Mouse (Mus musculus) retina, postnatal 1 day (tissue): ENCODE measurements around the gene Etv6.
A peak's percentile ranks its signal among the peaks of the same experiment; 100 is the strongest.

ENCODE experiments used
- DNase-seq: peaks from one replicate; pipeline ENCODE4 v3.0.0-alpha.2; 2012

Etv6 gene

DNA sequence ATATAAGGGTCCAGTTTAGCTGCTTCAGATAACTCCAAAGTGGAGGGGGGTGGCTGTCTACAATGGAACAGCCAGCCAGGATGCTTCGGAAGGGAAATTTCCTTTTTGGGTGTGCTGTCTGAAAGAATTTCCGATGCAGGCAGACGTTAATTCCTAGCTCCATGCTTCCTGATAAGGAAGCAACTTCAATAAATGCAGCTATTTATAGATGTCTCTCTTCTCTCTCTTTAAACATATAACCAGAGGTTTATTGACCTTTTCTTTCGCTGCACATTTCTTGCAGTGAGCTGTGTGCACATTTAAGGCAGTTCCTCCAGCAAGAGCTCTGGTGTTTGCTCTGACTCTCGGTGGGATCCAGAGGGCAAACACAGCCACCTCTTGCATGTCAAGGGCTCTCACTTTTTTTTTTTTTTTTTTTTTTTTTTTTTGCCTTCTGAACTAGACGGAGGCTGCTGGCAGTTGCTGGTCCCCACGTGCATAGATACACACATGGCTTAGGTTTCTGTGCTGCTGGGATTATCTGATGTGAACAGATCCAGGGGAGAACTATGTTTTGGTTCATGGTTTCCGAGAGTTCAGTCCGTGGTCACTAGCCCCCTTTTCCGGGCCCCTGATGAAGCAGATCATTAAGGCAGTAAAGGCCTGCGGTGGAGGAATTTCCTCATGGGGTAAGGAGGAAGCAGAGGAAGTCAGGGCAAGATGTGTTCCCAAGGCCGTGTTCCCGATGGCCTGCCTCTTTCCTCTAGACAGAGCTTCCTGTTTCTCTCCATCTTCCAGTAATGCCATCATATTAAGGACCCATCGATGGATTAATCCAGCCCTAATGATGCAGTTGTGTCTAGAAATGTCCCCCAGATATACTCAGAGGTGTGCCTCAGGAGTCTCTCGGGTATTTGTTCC, 109.0 kb downstream of the Etv6 start:
- DNase-seq: no peak

- DNase-seq: peak; percentile 47
Measured at GRCm38 (mm10) chr6:134147596-134148442, 112.3 kb downstream of the Etv6 start.

DNA sequence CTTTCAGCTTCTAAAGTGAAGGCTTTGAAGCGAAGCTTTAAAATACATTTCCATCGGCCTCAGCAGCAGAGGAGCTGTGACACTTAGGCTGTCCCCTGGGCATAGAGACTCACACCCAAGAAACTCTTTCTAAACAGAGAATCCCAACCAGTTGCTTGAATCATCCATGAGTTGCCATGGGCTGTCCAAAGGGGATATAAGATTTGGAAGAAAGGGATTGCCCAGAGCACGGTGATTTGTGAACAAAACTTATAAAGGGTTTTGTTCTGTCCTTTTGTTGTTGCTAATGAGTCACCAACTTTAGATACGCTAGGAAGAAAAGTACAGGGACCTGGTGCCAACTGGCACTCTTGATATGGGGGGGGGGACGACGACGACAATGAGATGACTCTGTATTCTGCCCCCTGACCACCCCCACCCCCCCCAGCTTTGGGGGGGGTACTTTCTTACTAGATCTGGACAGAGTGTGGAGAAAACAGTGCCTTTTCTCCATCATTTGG, 113.0 kb downstream of the Etv6 start:
- peak; percentile 47 for DNase-seq

GRCm38 (mm10) chr6:134149606-134150005, 114.1 kb downstream of the Etv6 start:
- no peak for DNase-seq

DNA sequence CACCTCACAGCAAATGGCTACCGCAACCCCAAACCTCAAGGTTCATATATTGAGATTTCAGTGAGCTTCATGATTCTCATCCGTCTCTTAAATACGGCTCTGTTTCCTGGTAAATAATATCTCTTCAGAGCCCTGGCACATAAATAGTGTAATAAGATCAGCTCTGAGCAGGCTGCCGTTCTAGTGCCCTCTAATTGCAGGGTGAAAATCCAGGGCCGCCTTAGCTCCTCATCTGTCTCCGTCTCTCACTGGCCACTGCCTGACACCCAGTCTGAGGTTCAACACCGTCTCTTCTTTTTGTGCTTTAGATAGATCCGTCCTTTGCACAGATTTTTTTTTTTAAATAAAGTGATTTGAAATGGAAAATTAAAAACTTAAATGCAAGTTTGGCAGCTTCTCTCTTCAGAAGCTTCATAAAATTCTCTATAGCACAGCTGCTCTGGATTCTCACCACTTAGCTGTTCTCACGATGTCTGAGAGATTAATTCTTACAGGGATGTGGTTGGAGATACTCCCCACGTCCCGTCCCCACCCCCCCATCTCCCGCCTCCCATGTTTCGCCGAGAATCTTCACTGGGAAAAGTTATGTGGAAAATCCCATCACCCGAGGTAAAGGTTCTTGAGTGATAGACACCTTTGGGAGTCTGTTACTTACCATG, 115.7 kb downstream of the Etv6 start:
- DNase-seq: no peak

GRCm38 (mm10) chr6:134151853-134152505, 116.5 kb downstream of the Etv6 start:
- DNase-seq: no peak

- no peak for DNase-seq
Measured at GRCm38 (mm10) chr6:134152539-134152938, 117.0 kb downstream of the Etv6 start.

DNA sequence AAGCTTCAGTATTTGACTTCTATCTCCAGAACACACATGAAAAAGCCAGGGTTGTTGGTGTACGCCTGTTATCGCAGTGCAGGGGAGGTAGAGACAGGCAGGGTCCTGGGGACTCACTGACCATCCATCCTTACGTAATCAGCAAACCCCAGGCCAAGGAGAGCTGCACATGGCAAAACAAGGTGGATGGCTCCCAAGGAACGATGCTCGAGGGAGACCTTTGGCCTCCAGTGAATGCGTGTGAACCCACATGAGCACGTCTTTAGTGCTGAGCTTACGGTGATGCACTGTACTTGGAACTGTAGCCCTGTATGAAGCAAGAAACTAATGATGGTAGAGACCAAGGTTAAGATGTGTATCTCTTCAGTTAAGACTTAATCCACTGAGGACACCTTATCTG, 119.2 kb downstream of the Etv6 start:
- no peak for DNase-seq

- DNase-seq: no peak
Measured at GRCm38 (mm10) chr6:134155900-134156623, 120.6 kb downstream of the Etv6 start.

GRCm38 (mm10) chr6:134157533-134158115, 122.1 kb downstream of the Etv6 start:
- peak; percentile 60 for DNase-seq

- DNase-seq: no peak
Measured at GRCm38 (mm10) chr6:134158201-134158600, 122.7 kb downstream of the Etv6 start.

DNA sequence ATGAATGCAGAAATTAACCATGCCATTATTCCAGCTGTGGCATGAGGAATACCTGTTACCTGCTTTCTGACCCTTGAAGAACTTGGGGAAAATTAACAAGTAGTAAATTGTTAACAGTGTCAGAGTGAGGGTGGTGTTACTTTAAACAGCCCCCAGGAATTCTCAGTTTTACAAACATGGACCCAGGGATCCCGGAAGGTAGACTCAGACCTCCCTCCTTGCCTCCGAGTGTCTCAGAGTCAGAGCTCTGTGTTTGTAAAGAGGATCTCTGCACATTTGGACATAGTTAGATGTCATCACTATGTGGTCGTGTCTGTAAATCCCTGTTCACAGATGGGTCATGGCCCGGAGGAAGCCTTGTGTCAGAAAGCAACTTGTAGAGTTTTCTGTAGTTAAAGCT, 124.2 kb downstream of the Etv6 start:
- DNase-seq: no peak

DNA sequence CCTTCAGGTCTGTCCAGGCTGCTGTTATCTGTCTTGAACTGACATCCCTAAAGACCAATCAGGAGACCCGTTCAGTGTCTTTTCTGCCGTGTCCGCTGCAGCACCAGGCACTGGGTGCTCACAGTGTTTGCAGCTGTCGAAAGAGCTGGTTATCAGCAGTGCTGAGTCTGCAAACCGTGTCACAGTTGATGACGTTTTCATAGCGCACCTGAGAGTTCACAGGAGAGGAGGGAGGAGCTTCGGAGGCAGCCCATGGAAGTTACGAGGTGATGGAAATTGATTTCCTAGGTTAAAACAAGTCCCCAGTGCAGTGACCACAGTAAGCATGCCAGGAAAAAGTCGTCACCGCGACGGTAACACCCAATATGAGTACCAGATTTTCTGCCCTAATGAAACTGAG, 125.5 kb downstream of the Etv6 start:
- DNase-seq: no peak

DNA sequence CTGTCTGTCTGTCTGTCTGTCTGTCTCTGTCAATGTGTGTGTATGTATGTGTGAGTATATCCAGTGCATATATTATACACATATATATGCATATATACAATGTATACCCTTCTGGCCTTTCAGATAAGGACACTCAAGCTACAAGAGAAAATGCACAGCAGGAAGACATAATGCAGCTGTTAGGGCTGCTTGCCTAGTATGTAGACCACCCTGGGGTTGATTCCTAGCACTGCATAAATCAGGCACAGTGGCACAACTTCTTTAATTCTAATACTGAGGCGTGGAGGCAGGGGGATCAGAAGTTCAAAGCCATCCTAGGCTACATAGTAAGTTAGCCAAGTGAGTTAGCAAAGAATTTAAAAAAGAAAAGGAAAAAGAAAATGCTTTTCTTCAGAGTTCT, 127.8 kb downstream of the Etv6 start:
- DNase-seq: no peak

DNA sequence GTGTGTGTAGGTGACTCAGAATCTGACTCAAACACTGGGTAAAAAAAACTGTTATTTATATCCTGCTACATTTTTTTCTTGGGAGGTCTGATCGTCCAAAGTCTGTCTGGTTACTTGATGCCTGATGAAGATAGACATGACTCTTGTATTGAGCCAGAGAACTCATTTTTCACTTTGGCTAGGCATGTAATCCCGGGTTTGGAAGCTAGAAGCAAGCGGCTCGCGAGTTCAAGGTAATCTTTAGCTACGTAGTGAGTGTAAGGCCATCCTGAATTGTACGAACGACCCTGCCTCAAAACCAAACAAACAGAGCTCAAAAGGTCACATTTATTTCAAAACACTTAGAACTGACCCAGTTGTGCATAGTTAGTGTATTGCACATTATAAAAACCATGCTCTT, 128.9 kb downstream of the Etv6 start:
- no peak for DNase-seq

- no peak for DNase-seq
Measured at GRCm38 (mm10) chr6:134165012-134165411, 129.5 kb downstream of the Etv6 start.

DNA sequence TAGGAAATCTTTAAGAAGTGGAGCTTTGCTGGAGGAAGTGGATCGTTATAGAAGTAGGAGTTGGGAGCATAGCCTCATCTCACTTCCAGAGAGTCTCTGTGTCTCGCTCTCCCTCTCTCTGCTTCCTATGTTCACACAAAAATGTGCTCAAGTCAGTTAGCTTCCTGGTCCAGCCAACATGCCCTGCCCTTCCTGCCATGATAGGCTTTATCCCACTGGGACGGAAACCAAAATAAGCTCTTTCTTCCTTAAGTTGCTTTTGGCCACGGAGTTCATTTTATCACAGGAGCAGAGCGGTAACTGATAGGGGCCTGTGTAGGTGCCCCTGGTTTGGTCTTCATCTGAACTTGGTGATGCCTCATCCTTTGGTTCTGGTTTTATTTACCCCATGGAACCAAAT, 132.5 kb downstream of the Etv6 start:
- no peak for DNase-seq

GRCm38 (mm10) chr6:134168799-134169198, 133.3 kb downstream of the Etv6 start:
- no peak for DNase-seq

DNA sequence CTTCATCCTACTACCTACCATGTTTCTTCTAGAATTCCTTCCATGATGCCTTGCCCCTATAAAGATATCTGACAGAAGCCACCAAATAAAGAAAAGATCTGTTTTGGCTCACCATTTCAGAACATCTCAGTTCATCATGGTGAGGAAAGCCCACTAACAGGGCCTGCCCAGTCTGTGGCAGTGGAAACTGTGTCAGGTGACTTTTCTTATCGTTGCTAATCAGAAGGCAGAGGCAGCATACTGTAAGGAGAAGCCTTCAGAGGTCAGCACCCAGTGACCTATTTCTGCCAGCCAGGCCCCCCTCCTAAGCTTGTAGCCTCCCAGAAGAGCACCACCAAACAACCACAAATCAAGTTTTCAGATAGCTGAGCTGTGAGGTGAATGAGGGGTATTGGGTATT, 135.7 kb downstream of the Etv6 start:
- no peak for DNase-seq

DNA sequence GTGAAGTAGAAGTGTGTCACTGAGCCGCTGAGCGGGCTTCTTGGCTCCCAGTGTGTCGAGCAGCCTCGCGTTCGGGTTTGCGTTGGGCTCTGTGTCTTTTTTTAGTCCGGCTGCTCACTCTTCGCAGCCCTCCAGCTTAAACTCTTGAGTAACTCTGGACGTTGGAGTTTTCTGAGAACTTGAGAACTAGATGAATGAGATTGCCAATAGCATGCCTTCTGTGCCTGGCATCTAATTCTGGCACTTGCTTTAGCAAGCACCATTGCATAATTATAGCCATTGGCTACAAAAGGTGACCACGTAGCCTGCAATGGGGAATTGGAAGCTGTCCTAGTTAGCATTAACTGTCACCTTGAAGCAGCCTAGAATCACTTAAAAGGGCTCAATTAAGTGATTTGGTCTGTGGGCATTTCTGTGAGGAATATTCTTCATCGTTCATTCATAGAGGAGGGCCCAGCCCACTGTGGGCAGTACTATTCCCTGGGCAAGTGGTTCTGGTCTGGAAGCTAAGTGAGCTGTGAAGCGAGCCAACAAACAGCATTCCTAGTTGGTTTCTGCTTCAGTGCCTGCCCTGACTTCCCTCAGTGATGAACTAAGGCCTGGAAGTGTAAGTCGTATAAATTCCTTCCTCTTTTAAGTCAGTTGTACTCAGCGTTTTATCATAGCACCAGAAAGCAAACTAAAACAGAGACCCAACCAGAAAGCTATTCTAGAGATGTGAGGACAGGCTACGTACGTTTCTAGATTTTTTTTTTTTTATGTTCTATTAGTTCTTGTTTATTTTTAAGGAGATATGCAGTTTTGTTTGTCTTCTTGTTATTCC, 136.6 kb downstream of the Etv6 start:
- no peak for DNase-seq

DNA sequence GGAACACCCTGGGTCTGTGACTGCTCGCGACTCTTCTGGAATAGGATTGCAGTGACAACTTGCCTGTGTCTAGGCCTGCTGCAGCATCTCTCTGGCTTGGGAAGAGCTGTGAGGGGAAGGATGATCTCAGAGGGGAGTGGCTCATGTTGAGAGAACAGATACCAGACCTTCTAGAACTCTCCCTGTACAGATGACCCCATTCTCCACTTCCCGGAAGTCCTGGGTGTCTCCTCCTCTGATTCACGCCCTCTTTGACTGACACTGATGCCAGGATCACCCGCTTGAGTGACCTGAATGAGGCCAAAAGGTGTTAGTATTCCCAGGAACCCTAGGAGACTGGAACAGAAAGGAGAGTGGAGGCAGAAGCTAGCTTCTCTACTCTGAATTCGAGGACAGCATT, 137.9 kb downstream of the Etv6 start:
- DNase-seq: peak; percentile 48
